Mouse (Mus musculus) layer of hippocampus, adult 8-10 months (tissue): ENCODE measurements at regions not wholly inside any gene's neighbourhood (a gene's known extent, or its start where the extent isn't known, plus 50 kb on each side); places are given as distances from the start of the nearest gene placed in this dataset.
A peak's percentile ranks its signal among the peaks of the same experiment; 100 is the strongest.

ENCODE experiments used
- DNase-seq, 2 experiments: peaks; one replicate each; pipeline ENCODE4 v3.0.0; 2022; ENCODE audit warnings: low spot score in 2 of 2

DNA sequence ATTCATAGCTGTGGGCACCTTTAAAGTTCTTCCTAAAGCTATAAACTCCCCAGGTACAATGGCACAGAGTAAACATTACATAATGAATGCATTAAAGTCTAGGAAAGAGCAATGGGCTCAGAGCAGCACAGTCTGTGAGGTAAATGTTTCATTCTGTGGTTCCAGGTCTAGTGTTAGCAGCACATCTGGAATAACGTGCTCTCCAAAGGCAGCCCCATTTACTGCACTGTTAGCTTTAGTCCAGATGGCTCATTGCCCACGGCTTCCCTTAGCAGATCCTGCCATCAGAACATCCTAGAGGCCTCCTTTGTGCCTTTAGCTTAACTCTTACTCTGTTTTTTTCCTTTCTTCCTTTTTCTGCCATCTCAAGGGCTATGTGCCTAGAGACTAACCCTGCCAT lies 87.7 kb upstream of the Tspan7 start:
- DNase-seq = no peak

DNA sequence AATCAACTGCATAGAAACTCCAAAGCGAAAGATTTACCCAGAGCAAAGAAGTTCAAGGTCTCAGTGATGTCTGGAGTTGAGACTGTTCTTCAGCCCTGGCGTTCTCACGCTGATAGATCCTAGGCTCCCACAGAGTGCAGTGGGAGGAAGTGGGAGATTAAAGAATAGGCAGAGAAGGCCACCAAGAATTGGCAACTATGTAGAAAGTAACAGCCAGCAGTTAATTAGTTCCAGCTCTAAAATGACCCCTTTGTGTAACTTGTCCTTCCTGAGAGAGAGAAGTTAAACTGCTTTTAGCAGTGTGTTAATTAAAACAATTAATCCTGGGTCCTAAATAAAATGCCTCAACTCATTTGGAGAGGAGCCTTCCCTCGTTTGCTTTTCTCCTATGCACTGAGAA lies 73.7 kb upstream of the Tspan7 start:
- peak in 1 of 2 experiments; percentile 17 for DNase-seq

DNA sequence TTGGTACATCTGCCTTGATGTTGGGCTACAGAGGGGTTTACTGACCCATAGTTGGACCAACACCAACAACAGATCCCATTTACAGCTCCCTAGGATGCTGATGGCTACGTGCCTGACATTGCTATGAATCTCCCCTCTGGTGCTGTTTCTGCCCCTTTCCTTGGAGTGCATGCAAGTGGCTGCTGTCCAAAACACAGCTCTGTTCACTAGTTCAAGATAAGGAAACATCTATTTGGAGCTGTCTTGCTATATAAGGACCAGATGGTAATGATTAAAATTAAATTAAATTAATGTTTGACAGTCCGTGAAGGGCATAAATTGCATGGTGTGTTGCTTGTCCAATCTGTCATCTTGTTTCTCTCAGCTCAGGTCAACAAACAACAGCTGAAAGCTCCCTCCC lies 62.5 kb upstream of the Tspan7 start:
- no peak for DNase-seq
